Mouse (Mus musculus): ENCODE results near the gene Tmem207. TPM values are rescaled to one million over a fixed set of nuclear protein-coding genes. Genes with fewer than 3 reads are reported as not detected.

The Tmem207 gene
- polyA plus RNA-seq, 1 experiment, result not detected

DNA sequence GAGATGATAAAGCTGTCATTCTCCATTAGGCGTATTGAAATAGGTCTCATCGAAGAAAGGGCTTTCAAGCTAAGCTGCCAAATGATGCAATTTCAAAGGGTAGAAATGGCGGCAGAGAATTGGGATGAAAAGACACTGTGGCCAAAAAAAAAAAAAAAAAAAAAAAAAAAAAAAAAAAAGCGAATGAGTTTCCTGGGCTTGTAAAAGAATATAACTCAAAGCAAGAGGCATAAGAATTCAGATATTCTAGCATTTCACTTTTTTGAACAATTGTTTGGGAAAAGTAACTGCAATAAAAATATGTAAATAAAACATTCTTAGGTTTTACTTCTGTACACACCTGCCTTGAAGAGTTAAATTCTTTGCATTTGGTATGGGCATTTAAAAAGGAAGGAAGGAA lies 60.0 kb downstream of the Tmem207 start:
- no peak overlapping the region for H3K4me3 ChIP-seq (ENCODE audit: extremely low read depth, insufficient read depth, insufficient read length)
- no peak for TF ChIP-seq CTCF (IDR thresholded peaks at IDR 0.05; ENCODE audit: extremely low read depth, insufficient read depth, insufficient read length, insufficient replicate concordance)
- no peak for TF ChIP-seq POLR2A (IDR thresholded peaks at IDR 0.05; ENCODE audit: low read depth, low read length)
- no peak overlapping the region for H3K27ac ChIP-seq (ENCODE audit: insufficient read depth, low read length)
- no peaks in the 10 kb centered on the region for H3K27me3 ChIP-seq (ENCODE audit: control insufficient read depth, insufficient read depth, low read length)
- no peaks in the 10 kb centered on the region for H3K36me3 ChIP-seq (ENCODE audit: control insufficient read depth, insufficient read depth, low read length)
- no peaks in the 10 kb centered on the region for H3K4me1 ChIP-seq (ENCODE audit: control insufficient read depth, insufficient read depth, insufficient read length)
- WGBS, result 91% methylated on average over 4 of the region's 4 CpGs
- DNase-seq (ENCODE audit: low read depth in 1 of 2, low spot score in 2 of 2), result no peak

DNA sequence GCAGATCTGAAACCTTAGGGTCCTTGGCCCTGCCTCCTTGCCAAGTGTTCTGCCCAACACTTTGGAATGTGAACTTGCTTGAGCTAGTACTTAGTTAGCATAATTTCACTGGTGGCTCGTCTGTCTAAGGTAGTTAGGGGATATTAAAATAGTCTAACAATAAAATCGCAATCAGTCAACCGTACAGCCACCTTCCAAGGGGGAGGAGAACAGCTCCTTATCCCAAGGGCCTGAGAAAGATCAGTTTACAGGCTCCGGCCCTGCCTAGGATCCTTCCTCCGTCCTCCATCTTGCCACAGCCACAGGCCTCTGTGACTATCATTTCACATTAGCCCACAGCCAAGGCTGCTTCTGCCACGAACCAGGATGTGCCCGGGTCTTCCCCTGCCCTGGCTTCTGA lies 63.7 kb downstream of the Tmem207 start, which contains the start of gene Cldn16:
Cldn16 (plus strand) TSS at position 301 of the 400 bp plus-strand sequence.
- no peak within 1 kb of the TSS for H3K27ac ChIP-seq (ENCODE audit: insufficient read depth, low read length)
- H3K4me3 ChIP-seq (ENCODE audit: extremely low read depth, insufficient read depth, insufficient read length), result no peak within 1 kb of the TSS
- DNase-seq (ENCODE audit: low read depth in 1 of 2, low spot score in 2 of 2), result no peak
- no peaks in the 10 kb centered on the region for H3K36me3 ChIP-seq (ENCODE audit: control insufficient read depth, insufficient read depth, low read length)
- 86% methylated on average over 7 of the region's 7 CpGs for WGBS
- no peaks in the 10 kb centered on the region for H3K27me3 ChIP-seq (ENCODE audit: control insufficient read depth, insufficient read depth, low read length)
- TF ChIP-seq POLR2A (IDR thresholded peaks at IDR 0.05; ENCODE audit: low read depth, low read length), result no peak
- no peak for TF ChIP-seq CTCF (IDR thresholded peaks at IDR 0.05; ENCODE audit: extremely low read depth, insufficient read depth, insufficient read length, insufficient replicate concordance)
- H3K4me1 ChIP-seq (ENCODE audit: control insufficient read depth, insufficient read depth, insufficient read length), result no peaks in the 10 kb centered on the region

DNA sequence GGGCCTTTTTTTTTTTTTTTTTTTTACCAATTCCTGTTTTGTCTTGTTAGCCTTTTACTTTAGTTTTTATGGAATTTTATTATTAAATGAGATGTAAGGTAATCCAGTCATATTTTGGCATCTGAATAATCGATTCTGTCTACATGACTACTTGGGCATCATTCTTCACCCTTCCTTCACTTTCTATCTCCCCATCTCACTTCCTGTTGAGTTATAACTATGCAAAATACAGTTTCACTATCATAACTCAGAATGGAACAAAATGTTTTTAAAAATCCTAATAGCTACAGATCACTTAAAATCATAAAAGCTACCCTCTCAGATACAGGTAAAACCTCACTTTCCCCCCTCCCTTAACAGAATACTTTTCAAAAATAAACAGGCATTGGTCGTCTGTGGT lies 70.4 kb downstream of the Tmem207 start:
- Histone ChIP-seq H3K27ac (ENCODE audit: insufficient read depth, low read length) (no peak overlapping the region), H3K4me3 (ENCODE audit: extremely low read depth, insufficient read depth, insufficient read length) (no peak overlapping the region), H3K36me3 (ENCODE audit: control insufficient read depth, insufficient read depth, low read length) (no peaks in the 10 kb centered on the region), H3K4me1 (ENCODE audit: control insufficient read depth, insufficient read depth, insufficient read length) (no peaks in the 10 kb centered on the region), H3K27me3 (ENCODE audit: control insufficient read depth, insufficient read depth, low read length) (no peaks in the 10 kb centered on the region)
- DNase-seq (ENCODE audit: low read depth in 1 of 2, low spot score in 2 of 2), result no peak
- 88% methylated on average over 2 of the region's 2 CpGs for WGBS
- no peak for TF ChIP-seq POLR2A (IDR thresholded peaks at IDR 0.05; ENCODE audit: low read depth, low read length)
- TF ChIP-seq CTCF (IDR thresholded peaks at IDR 0.05; ENCODE audit: extremely low read depth, insufficient read depth, insufficient read length, insufficient replicate concordance), result no peak

DNA sequence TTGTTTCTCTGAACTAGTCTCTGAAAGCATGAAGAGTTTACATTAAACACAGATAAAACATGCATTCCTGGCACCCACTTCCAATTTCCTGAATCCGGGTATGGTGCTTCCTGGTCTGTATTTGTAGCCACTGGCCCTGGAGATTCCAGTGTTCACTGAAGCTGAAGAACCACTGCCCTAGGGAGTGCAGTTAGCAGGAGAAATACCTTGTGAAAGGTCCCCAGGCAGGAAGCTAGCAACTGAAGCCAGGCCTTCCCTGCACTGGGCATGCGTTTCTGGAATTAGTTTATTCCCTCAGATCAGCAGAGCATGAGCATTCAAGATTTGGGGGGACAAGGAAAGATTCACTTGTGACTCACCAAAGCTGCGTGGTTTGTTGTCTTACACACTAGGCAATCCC lies 72.4 kb downstream of the Tmem207 start:
- DNase-seq (ENCODE audit: low read depth in 1 of 2, low spot score in 2 of 2), result no peak
- 73% methylated on average over 3 of the region's 3 CpGs for WGBS
- Histone ChIP-seq H3K4me3 (ENCODE audit: extremely low read depth, insufficient read depth, insufficient read length) (no peak overlapping the region), H3K36me3 (ENCODE audit: control insufficient read depth, insufficient read depth, low read length) (no peaks in the 10 kb centered on the region), H3K27ac (ENCODE audit: insufficient read depth, low read length) (no peak overlapping the region), H3K27me3 (ENCODE audit: control insufficient read depth, insufficient read depth, low read length) (no peaks in the 10 kb centered on the region), H3K4me1 (ENCODE audit: control insufficient read depth, insufficient read depth, insufficient read length) (no peaks in the 10 kb centered on the region)
- TF ChIP-seq CTCF (IDR thresholded peaks at IDR 0.05; ENCODE audit: extremely low read depth, insufficient read depth, insufficient read length, insufficient replicate concordance) (no peak), POLR2A (IDR thresholded peaks at IDR 0.05; ENCODE audit: low read depth, low read length) (no peak)

Other genes starting within 250 kb of the Tmem207 start
- 0.21 and 0.23 TPM in 2 replicates for gene Cldn1, start 154.9 kb downstream of the Tmem207 start, polyA plus RNA-seq (2012; rRNA removed)
- gene Cldn16, start 63.6 kb downstream of the Tmem207 start, polyA plus RNA-seq (2012; rRNA removed), result not detected in 2 replicates
- gene Il1rap, start 54.9 kb upstream of the Tmem207 start, polyA plus RNA-seq (2012; rRNA removed), result 1.2 and 1.4 TPM in 2 replicates

Measured in spleen, adult 2 months (tissue).